Mouse (Mus musculus): ENCODE measurements around the gene Cyld.

- TF ChIP-seq CTCF (IDR thresholded peaks at IDR 0.05; ENCODE audit: borderline replicate concordance, control insufficient read depth, extremely low read depth, insufficient read depth, low read length, poor library complexity) (no peak), POLR2A (IDR thresholded peaks at IDR 0.05; ENCODE audit: control insufficient read depth, extremely low read depth, insufficient read depth, low read length, poor library complexity) (no peak)
Observed at GRCm38 (mm10) chr8:88686906-88687235, 10.0 kb upstream of the Cyld start.

All from thymus, adult 2 months (tissue).